Mouse (Mus musculus) hematopoietic stem cell, adult 5-6 weeks (primary cell): ENCODE measurements around the gene Mink1. TPM values are rescaled to one million over a fixed set of nuclear protein-coding genes. Genes with fewer than 3 reads are reported as not detected.
A peak's percentile ranks its signal among the peaks of the same experiment; 100 is the strongest.

Source experiments
- ATAC-seq, 2 experiments: fragments of 125-278 bp in 1 of 2; replicated peaks in 1 of 2; 2 replicates each; pipeline ENCODE4 v1.8.0; 2016 to 2017; ENCODE audit warnings: inconsistent platforms in 2 of 2, mild to moderate bottlenecking in 2 of 2, moderate number of reproducible peaks in 2 of 2, low read depth in 1 of 2, moderate TSS enrichment in 1 of 2; ENCODE audit not compliant: low FRiP score in 2 of 2, poor library complexity in 2 of 2, severe bottlenecking in 2 of 2, insufficient read depth in 1 of 2, low TSS enrichment in 1 of 2
- total RNA-seq: library from RNA; stranded (forward); fragments of 172-1452, 232-1000 nt; gene quantifications from 2 replicates; pipeline ENCODE4 v1.2.3, GENCODE M21; 2017

Mink1 gene
- total RNA-seq, 1 experiment from 2014 or later, result 26.4 TPM

DNA sequence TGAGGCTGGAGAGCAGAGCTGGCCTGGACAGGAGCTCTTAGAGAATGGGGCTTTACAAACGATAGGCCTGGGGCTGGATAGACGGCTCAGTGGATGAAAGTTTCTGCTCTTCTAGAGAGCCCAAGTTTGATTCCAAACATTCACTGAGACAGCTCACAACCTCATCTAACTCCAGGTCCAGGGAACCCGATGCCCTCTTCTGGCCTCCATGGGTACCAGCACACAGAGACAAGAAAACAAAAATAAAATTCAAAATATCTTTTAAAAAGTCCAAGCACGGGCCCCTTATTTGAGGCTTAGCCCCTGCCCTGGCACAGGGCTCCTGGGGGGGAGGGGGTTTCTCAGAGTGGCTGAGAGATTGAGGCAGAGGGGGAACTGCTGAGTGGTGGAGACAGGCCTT, 48.1 kb downstream of the Mink1 start:
- no peak for ATAC-seq

DNA sequence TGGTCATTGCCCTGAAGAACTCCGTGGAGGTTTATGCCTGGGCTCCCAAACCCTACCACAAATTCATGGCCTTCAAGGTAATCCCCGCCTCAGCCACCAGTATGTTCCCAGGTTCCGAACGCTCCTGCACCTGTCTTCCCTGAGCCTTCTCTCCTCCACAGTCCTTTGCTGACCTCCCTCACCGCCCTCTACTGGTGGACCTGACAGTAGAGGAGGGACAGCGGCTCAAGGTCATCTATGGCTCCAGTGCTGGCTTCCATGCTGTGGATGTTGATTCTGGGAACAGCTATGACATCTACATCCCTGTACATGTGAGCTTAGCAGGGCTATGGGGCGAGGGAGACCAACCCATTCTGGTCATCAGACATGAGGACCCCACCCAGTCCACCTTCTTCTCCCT, 49.8 kb downstream of the Mink1 start:
- ATAC-seq, result no peak

DNA sequence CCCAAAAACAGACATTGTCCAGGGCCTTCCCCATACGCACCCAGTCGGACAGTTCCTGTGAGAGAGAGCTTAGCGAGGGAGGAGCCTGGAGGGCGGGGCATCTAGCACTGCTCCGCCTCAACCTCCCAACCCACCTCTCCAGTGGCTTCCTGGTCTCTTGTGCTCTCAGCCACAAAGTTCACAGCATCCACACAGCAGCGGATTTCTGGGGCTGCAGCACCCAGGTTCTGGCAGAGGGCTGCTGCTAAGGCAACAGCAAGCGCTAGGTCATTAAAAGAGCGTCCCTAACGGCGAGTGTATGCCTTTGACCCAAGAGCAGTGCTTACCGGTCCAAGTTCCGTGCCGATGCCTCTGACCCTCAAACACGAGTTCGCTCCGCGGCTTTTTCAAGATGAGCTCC, 52.4 kb downstream of the Mink1 start:
- ATAC-seq, result peak; percentile 84 to 91

DNA sequence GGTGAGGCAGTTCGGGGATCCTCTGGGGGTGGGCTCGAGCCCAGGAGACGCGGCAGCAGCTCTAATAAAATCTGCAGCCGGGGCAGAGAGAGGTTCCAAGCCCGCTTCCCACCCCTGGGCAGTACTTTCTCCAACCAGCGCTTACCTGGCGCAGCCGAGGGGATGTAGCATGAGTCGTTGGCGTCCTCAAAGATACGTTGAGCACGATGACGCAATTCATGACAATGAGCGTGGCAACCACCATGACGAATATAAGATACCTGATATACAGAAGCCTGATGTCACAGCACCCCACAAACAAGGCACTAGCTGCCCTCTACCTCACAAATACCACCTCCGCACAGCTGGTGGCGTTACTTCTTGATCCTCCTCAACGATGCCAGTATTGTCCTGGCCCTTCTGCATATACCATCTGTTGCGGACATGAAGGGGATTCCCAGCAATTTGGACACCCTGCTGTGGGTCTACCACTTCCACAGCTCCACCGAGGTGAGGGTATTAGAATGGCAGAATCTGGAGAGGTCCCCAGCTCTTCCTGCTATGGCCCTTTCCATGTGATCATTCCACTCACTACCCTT, 52.9 kb downstream of the Mink1 start, which contains the start of gene 4930544D05Rik:
TSS of gene 4930544D05Rik (plus strand) at position 333 of the 578 bp plus-strand sequence.
- ATAC-seq, result 0 out of 4 replicates have a peak, but pooled peaks have one; percentile 19

DNA sequence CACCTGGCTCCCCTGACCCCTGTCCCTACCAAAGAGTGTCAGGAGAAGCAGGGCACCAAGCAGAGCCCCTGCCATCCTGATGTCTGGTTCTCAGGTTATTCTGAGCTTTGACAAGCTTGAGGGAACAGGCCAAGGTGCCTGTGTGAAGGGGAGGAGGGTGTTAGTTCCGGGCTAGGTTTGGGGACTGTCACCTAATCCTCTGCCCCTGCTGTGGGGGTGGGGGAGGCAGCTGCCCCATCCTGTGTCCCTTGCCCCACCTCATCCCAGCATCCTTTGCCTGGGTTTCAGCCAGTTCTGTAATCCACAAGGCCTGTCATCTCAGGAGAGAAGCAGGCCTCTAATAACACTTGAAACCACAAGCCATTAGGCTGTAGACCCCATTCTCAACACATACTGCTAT, 56.4 kb downstream of the Mink1 start, which contains the start of gene Chrne:
TSS of gene Chrne (minus strand) at position 116 of the 400 bp plus-strand sequence.
- no peak for ATAC-seq

DNA sequence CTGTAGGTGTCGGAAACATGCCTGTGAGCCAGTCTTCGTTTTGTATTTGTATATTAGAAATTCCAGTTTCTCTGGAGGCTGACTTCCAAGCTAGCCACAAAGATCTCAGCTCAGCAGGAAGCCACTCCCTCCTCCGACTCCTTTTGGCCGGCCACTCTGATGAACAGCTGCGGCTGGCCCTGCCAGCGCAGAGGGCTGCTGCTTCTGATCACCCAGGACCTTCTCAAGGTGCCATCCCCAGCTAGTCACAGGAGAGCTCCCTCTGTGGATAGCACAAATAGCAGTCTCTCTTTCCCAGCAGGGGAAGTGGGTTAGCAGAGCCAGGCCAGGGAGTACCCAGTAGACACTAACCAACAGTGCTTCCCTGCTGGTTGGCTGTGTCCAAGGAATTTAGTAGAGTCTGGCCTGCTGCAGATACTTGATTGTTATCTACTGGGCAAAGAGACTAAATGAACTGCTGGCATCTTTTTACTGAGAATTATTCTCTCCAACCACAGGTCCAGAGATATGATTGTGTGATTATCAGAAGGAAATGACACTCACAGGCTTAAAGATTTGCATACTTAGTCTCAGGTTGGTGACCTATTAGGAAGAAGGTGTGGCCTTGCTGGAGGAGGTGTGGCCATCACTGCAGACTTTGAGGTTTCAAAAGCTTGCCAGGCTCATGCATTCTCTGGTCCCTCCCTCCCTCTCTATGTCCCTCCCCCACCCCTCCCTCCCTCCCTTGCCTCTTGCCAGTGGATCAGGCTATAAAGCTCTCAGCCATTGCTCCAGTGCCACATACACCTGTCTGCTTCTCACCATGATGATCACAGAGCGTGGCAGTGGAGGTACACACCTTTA, 59.5 kb downstream of the Mink1 start:
- peak; percentile 37 to 59; a peak in 3 of 4 replicates for ATAC-seq

DNA sequence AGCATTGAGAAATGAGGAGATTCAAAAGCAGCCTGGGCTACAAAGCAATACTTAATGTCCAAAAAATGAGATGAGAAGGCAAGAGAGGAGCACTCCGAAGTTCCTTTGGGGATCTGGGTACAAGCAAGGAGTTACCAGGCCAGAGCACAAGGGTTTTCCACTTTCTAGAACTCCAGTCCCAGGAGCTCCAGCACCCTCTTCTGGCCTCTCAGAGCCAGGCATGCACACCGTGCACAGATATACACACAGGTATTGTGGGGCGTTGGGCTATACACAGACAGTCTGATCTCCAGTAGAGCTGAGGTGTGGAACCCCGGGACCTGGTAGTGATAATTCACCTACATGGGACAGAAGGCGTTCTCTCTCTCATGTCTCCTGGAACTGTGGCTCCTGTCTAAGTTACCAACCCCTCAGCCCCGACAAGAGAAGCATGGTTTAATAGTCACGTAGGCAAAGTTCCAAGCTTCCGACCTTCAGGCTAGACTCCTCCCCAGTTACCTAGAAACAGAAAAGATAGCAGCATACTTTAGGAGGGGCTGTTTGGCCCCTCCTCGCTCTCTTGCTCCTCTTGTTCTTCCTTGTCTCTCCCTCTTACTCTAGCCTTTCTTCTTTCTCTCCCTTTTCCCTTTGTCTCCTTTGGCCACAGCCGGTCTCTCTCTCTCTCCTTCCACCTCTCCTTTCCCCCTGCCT, 60.5 kb downstream of the Mink1 start:
- no peak for ATAC-seq

DNA sequence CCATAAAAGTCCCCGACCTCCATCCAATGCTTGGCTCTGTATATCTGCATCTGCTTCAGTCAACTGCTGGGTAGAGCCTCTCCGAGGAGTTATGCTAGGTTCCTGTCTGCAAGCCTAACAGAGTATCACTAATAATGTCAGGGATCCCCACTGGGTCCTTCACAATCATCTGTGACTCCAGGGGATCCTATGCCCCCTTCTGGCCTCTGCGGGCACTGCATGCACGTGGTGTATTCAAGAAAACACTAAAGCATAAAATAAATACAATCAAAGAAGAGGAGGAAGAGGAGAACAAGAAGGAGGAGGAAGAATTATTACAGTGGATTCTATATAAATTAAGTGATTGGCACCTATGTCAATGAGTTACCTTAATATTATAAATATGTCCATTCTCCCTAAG, 62.8 kb downstream of the Mink1 start:
- ATAC-seq, result 0 out of 4 replicates have a peak, but pooled peaks of 1 of the 2 experiments have one; percentile 27

DNA sequence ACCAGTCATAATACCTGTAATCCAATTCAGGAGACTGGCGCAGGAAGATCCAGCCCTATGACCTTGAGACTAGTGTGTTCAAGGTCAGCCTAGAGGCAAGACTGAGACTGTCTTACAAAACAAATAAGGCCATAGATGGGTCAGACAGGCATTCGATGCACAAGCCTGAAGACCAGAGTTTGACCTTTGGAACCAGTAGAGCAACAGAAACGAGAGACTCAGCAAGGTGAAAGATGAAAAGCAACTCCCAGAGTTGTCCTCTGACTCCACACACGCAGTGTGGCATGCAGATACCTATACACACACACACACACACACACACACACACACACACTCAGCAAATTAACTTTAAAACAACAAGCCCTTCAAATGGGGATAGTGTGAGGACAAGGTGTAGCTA, 64.2 kb downstream of the Mink1 start:
- no peak for ATAC-seq

DNA sequence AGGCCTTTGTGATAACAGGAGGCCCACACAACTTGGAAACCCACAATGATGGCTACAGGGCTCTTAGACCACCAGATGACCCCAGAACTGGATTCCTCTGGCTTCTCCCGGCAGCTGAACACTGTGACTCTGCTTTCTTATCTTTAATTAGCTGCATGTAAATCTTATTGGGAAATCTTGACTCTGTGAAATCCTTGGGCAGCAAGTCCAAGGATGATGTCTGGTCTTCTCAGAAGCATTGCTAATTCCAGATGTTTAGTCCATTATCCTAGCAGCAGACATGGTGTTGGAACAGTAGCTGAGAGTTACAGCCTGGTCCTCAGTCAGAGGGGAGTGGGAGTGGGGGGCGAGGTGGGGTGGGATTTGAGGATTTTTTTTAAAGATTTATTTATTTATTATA, 65.8 kb downstream of the Mink1 start:
- ATAC-seq, result no peak

DNA sequence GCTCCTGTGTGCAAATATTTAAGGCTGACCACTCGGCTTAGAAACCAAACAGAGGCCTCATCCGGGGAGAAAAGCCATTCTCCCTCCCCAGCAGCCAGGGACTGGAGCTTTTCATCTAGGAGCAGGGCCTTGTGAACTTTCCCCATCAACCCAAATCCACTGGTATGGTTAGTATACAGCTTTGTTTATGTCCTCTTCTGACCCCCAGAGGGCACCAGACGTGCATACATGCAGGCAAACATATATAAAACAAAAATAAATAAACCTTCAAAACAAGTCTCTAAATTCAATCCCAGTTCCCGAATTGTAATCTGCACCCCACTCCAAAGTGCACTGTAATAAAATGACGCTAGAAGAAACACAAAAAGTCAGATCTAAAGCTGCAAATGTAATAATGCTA, 66.9 kb downstream of the Mink1 start:
- ATAC-seq, result peak in 1 of 2 experiments; percentile 45; a peak in 1 of 4 replicates

DNA sequence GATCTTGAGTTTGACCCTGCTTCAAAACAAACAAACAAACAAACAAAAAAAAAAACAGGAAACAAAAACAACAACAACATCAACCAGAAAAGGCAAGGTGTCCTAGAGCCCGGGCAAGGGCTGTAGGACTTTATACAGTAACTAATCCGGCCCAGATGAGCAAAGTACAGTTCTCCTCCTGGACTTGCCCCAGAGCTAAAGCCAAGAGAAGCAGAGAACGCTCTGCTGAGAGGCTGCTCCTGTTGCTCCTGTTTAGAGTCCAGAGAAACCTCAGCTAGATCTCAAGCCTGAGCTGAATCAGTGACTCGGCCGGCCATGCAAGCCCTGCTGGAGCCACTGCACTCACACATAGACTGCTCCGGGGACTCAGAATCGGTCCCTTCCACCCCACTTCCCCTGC, 67.4 kb downstream of the Mink1 start:
- ATAC-seq, result no peak

DNA sequence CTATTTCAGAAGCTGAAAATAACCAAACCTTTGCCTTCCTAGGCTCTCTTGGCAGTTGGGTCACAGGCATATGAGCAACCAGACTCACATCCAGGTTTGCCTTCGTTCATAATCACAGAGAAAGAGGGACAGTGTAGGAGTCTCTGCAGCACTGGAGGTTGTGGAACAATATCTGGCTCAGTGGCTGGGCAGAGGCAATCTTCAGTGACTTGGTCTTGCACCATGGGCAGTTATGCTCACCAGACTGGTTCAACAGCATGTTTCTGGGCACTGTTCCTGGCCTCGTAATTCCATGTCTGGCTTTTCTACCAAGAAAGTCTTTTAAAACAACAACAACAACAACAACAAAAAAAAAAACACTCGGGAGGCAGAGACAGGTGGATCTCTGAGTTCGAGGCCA, 72.9 kb downstream of the Mink1 start:
- no peak for ATAC-seq

DNA sequence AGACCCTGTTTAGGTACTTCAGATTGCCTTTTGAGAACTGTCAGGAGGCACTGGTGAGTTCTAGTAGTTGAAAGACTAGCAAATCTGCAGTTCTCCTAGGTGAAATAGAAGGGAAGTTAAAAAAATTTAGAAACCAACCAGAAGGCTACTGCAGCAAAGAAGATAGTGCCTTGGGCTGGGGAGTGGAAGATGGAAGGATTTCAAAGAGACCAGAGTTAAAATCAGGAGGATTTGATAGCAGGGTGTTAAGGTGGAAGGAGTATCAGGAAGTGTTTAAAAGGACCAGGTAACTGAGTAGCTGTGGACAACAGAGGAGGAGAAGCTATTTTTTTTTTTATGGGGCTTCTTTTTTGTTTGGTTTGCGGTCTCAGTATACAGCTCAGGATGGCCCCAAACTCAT, 75.1 kb downstream of the Mink1 start:
- no peak for ATAC-seq

DNA sequence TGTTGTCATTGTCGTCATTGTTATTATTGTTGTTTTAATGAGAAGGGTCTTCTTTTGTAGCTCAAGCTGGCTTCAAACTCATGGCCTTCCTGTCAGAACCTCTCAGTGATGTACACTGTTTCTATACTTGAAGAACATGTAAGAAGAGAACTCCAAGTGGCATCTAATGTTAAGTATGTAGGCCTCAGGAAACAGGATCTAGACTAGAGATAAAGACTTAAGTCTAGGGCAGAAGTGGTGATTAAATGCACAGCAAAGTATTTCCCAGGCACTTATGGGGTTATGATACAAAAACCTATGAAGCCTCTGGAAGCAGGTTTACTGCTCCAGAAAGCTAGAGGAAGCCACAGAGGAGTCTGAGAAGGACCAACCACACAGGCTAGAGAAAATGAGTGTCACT, 75.6 kb downstream of the Mink1 start:
- ATAC-seq, result no peak

DNA sequence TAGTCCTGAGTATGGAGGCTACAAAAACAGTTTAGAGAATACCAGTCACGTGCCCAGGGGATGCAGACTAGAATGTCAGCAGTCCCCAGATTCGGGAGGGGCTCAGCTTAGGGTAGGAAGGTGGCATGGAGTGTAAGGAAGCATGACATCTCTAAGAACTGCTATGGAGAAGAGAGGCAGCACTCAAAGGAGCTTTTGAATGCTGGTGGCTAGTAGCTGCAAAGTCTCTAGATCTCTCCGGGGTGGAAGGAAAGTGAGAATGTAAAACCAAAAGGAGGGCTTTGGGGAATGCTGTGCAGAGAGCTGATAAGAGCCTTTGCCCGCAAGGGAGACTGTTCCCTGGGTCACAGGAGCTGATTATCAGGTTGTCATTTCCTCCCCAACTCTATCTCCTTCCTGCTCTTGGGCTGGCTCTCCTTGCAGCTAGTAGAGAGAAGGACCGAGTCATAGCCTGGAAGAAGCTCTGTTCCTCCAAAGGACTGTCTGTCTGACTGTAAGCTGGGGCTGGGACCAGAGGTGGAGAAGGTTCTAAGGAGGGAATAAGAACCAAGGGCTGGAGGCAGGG, 76.1 kb downstream of the Mink1 start, which contains the start of gene Gp1ba:
TSS of gene Gp1ba (plus strand) at position 409 of the 565 bp plus-strand sequence.
- peak; percentile 76 to 89 for ATAC-seq

DNA sequence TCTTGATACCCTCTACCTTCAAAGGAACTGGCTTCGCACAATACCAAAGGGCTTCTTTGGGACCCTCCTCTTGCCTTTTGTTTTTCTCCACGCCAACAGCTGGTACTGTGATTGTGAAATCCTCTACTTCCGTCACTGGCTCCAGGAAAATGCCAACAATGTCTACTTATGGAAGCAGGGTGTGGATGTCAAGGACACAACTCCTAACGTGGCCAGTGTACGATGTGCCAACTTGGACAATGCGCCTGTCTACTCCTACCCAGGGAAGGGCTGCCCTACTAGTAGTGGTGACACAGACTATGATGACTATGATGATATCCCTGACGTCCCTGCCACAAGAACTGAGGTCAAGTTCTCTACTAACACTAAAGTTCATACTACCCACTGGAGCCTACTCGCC, 77.3 kb downstream of the Mink1 start:
- ATAC-seq, result no peak

DNA sequence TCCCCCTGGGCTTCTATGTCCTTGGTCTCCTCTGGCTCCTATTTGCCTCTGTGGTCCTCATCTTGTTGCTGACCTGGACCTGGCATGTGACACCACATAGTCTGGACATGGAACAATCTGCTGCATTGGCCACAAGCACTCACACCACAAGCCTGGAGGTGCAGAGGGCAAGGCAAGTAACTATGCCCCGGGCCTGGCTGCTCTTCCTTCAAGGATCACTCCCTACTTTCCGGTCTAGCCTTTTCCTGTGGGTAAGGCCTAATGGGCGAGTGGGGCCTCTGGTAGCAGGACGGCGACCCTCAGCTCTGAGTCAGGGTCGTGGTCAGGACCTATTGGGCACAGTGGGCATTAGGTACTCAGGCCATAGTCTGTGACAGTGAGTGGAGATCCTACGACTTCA, 78.6 kb downstream of the Mink1 start:
- no peak for ATAC-seq
